Mouse (Mus musculus) liver, adult 2 months (tissue): Measurements from ENCODE around the gene Cpa2. TPM values are rescaled to one million over a fixed set of nuclear protein-coding genes. Genes with fewer than 3 reads are reported as not detected.
A peak's percentile ranks its signal among the peaks of the same experiment; 100 is the strongest.

ENCODE experiments used
- DNase-seq: peaks from one replicate; pipeline ENCODE4 v3.0.0-alpha.2; 2011; ENCODE audit warnings: low read depth, low spot score; ENCODE audit errors: extremely low read depth
- H3K27ac ChIP-seq: fragments of 200-500 bp; replicated peaks from 2 replicates; pipeline ENCODE4 v1.5.1; 2012; ENCODE audit warnings: low read depth, mild to moderate bottlenecking, control low read depth, inconsistent platforms, low read length; ENCODE audit not compliant: insufficient read depth
- H3K27me3 ChIP-seq: fragments of 200-500 bp; 2 replicates; pipeline ENCODE4 v1.6.1; 2012; ENCODE audit warnings: mild to moderate bottlenecking, moderate library complexity, low read length, inconsistent platforms; ENCODE audit not compliant: control insufficient read depth, insufficient read depth
- H3K36me3 ChIP-seq: fragments of 200-500 bp; 2 replicates; pipeline ENCODE4 v1.6.1; 2012; ENCODE audit warnings: low read length, inconsistent platforms; ENCODE audit not compliant: control insufficient read depth, insufficient read depth
- H3K4me1 ChIP-seq: fragments of 200-500 bp; 2 replicates; pipeline ENCODE4 v1.6.1; 2011; ENCODE audit warnings: low read length; ENCODE audit not compliant: control insufficient read depth, insufficient read depth
- H3K4me3 ChIP-seq: fragments of 200-500 bp; 2 replicates; pipeline ENCODE4 v1.5.1; 2011; ENCODE audit warnings: low read depth, mild to moderate bottlenecking, control low read depth, low read length, moderate library complexity; ENCODE audit not compliant: insufficient read depth
- H3K79me2 ChIP-seq: fragments of 200-500 bp; 2 replicates; pipeline ENCODE4 v1.6.1; 2012; ENCODE audit warnings: inconsistent platforms, mild to moderate bottlenecking, low read length, moderate library complexity; ENCODE audit not compliant: control insufficient read depth, insufficient read depth
- H3K9ac ChIP-seq: fragments of 200-500 bp; 2 replicates; pipeline ENCODE4 v1.6.1; 2012; ENCODE audit warnings: low read depth, mild to moderate bottlenecking, control low read depth, inconsistent platforms, low read length
- CTCF ChIP-seq: fragments of 200-500 bp; IDR thresholded peaks from 2 replicates; pipeline ENCODE4 v1.5.1; 2011; ENCODE audit warnings: low read depth, low read length, control low read depth
- POLR2A ChIP-seq: fragments of 200-500 bp; IDR thresholded peaks from 2 replicates; pipeline ENCODE4 v1.6.1; 2011; ENCODE audit warnings: low read length, control low read depth; ENCODE audit not compliant: insufficient read depth; ENCODE audit errors: extremely low read depth
- WGBS: fragments of 180-500 bp; shearing (Covaris S2); methylation state at CpG from one replicate; pipeline ENCODE4 v1.1.7; 2018; 5-methylcytosine and 5-hydroxymethylcytosine counted together
- polyA plus RNA-seq: library from polyadenylated mRNA; depleted of rRNA; stranded (reverse); fragments of >200 nt; gene quantifications from 2 replicates; pipeline ENCODE4 v1.2.3, GENCODE M21; 2012
- total RNA-seq: library from RNA; depleted of rRNA; stranded (reverse); fragments of >200 nt; gene quantifications from 2 replicates; pipeline ENCODE4 v1.2.3, GENCODE M21; 2014

Gene Cpa2
- total and polyA plus RNA-seq, 2 experiments = 32.6 TPM; not detected in 1

- TF ChIP-seq CTCF (no peak), POLR2A (no peak)
- H3K27ac ChIP-seq = no peak overlapping the region
- no peaks in the 10 kb centered on the region for H3K36me3 ChIP-seq
- H3K79me2 ChIP-seq = no peaks in the 10 kb centered on the region
- no peaks in the 10 kb centered on the region; the same call in 1 of the 2 replicates for H3K27me3 ChIP-seq
- DNase-seq = no peak
- H3K4me1 ChIP-seq = peaks cover 2% of the 10 kb centered on the region; the same call in 1 of the 2 replicates
- H3K9ac ChIP-seq = no peak overlapping the region
- WGBS = 91% methylated on average over 7 of the region's 7 CpGs
- H3K4me3 ChIP-seq = no peak overlapping the region
Measured at GRCm38 (mm10) chr6:30545689-30546088, 4.3 kb downstream of the Cpa2 start.

- H3K27ac ChIP-seq = no peak overlapping the region
- WGBS = 49% methylated on average over 17 of the region's 17 CpGs
- no peak for DNase-seq
Measured at GRCm38 (mm10) chr6:30546571-30547273, 5.3 kb downstream of the Cpa2 start.

GRCm38 (mm10) chr6:30547274-30547645 lies 5.9 kb downstream of the Cpa2 start:
- TF ChIP-seq CTCF (no peak), POLR2A (no peak)
- 7% methylated on average over 17 of the region's 17 CpGs for WGBS
- Histone ChIP-seq H3K9ac (no peak overlapping the region), H3K27me3 (peaks cover 2% of the 10 kb centered on the region; the same call in 1 of the 2 replicates), H3K79me2 (no peaks in the 10 kb centered on the region), H3K4me1 (peaks cover 2% of the 10 kb centered on the region; the same call in 1 of the 2 replicates), H3K4me3 (no peak overlapping the region), H3K27ac (no peak overlapping the region), H3K36me3 (no peaks in the 10 kb centered on the region)
- no peak for DNase-seq

More at GRCm38 (mm10) chr6:30546571-30547273, 5.3 kb downstream of the Cpa2 start:
- no peaks in the 10 kb centered on the region for H3K79me2 ChIP-seq
- no peak for TF ChIP-seq POLR2A
- no peak for TF ChIP-seq CTCF
- peaks cover under 1% of the 10 kb centered on the region; the same call in 1 of the 2 replicates for H3K27me3 ChIP-seq
- H3K9ac ChIP-seq = no peak overlapping the region
- peaks cover 2% of the 10 kb centered on the region; the same call in 1 of the 2 replicates for H3K4me1 ChIP-seq
- H3K36me3 ChIP-seq = no peaks in the 10 kb centered on the region
- H3K4me3 ChIP-seq = peak overlapping the region; percentile 13; the same call in 1 of the 2 replicates

- no peak overlapping the region for H3K27ac ChIP-seq
- H3K4me3 ChIP-seq = no peak overlapping the region
- H3K9ac ChIP-seq = no peak overlapping the region
- peaks cover 2% of the 10 kb centered on the region; the same call in 1 of the 2 replicates for H3K27me3 ChIP-seq
- no peaks in the 10 kb centered on the region for H3K36me3 ChIP-seq
- H3K4me1 ChIP-seq = peaks cover 2% of the 10 kb centered on the region; the same call in 1 of the 2 replicates
- TF ChIP-seq POLR2A (no peak), CTCF (no peak)
- 31% methylated on average over 9 of the region's 9 CpGs for WGBS
- H3K79me2 ChIP-seq = no peaks in the 10 kb centered on the region
- DNase-seq = peak; percentile 52
Measured at GRCm38 (mm10) chr6:30547656-30548306, 6.4 kb downstream of the Cpa2 start.

GRCm38 (mm10) chr6:30549231-30549761 lies 7.9 kb downstream of the Cpa2 start:
- no peaks in the 10 kb centered on the region for H3K36me3 ChIP-seq
- H3K9ac ChIP-seq = no peak overlapping the region
- H3K27ac ChIP-seq = no peak overlapping the region
- H3K4me3 ChIP-seq = no peak overlapping the region
- TF ChIP-seq CTCF (no peak), POLR2A (no peak)
- DNase-seq = peak; percentile 18
- 45% methylated on average over 15 of the region's 15 CpGs for WGBS
- H3K79me2 ChIP-seq = no peaks in the 10 kb centered on the region
- peaks cover 2% of the 10 kb centered on the region; the same call in 1 of the 2 replicates for H3K4me1 ChIP-seq
- peaks cover 2% of the 10 kb centered on the region; the same call in 1 of the 2 replicates for H3K27me3 ChIP-seq
